Mouse (Mus musculus) megakaryocyte, embryonic 14.5 days (primary cell): ENCODE results near the gene Chst3.

Source experiments
- FLI1 ChIP-seq: IDR thresholded peaks from 2 replicates; pipeline ENCODE4 v1.6.1; 2012; ENCODE audit warnings: low read length, inconsistent platforms, mixed read lengths
- GATA1 ChIP-seq: IDR thresholded peaks from 3 replicates; pipeline ENCODE4 v1.6.1; 2012; ENCODE audit warnings: mixed read lengths, low read length, inconsistent platforms, borderline replicate concordance

DNA sequence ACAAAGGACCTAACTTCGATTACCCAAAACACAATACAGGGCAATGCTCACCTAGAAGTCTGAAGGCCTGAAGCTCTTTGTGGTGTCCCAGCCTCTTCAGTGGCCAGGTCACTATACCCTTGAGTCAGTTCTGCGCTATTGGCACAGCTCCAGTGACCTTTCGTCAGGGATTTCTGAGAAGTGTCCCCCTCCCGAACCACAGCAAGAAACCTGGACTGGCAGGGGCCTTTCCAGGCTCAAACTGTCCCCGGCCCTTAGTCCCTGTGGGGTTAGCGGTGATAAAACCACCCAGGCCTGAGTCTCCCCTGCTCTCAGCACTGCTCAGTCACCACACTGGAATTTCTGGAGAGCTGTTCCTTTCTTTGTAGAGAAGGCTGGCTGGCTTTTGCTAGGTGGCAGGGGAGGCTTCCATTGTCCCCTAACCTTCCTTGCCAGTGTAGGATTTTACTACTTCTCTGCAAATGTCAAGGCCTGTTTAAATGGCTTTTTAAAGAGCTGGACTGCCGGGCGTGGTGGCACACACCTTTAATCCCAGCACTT, 11.8 kb downstream of the Chst3 start:
- TF ChIP-seq GATA1 (no peak), FLI1 (no peak)
